Mouse (Mus musculus) left cerebral cortex, postnatal 14 days (tissue): ENCODE data around the gene Dbndd2. TPM values are rescaled to one million over a fixed set of nuclear protein-coding genes. Genes with fewer than 3 reads are reported as not detected.

Experiments used
- DNase-seq, 2 experiments: peaks; one replicate each; pipeline ENCODE4 v3.0.0; 2021 to 2022; ENCODE audit warnings: low spot score in 2 of 2, mixed read lengths in 1 of 2
- intact Hi-C: fragments of 180-260 bp; cut with DNase I; formaldehyde crosslinking; loops from one replicate; pipeline ENCODE4 v1.15.1; 2025
- total RNA-seq, 2 experiments: library from RNA; stranded (reverse); gene quantifications; 2 replicates each; pipeline ENCODE4 v1.2.3; 2021

The Dbndd2 gene
- total RNA-seq, 2 experiments from 2014 or later = 112 to 116 TPM

- intact Hi-C loops = loop anchor here (5.0 kb wide), 3 partner anchors 43 to 102 kb away; partner anchors contain the start of genes Trp53tg5 and Wfdc2
Measured at GRCm38 (mm10) chr2:164519171-164519526, 33.2 kb downstream of the Dbndd2 start.

DNA sequence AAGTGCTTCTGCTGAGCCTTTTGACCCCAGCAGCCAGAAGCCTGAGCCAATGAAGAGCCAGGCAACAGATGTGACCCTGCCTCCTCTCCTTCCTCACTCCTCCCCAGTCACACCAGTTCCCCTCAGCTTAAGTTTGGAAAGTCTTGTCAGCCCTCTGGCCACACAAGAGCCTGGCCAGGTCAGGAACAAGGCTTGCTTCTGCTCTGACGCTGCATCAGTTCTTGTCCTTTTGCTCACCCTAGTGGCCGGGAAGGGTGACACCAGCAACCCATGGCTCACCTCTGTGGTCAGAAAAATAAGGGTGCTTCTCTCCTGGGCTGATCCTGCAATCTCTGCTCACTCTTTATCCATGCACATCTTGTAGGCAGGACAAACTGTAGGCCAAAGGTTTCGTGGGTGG, 34.9 kb downstream of the Dbndd2 start:
- intact Hi-C loops = no loop called here
- no peak for DNase-seq

More at GRCm38 (mm10) chr2:164519171-164519526, 33.2 kb downstream of the Dbndd2 start:
- no peak for DNase-seq

- intact Hi-C loops = no loop called here
Measured at GRCm38 (mm10) chr2:164521841-164522240, 35.9 kb downstream of the Dbndd2 start.

GRCm38 (mm10) chr2:164522280-164522679, 36.4 kb downstream of the Dbndd2 start:
- no peak for DNase-seq
- intact Hi-C loops = no loop called here

More at GRCm38 (mm10) chr2:164521841-164522240, 35.9 kb downstream of the Dbndd2 start:
- no peak for DNase-seq

DNA sequence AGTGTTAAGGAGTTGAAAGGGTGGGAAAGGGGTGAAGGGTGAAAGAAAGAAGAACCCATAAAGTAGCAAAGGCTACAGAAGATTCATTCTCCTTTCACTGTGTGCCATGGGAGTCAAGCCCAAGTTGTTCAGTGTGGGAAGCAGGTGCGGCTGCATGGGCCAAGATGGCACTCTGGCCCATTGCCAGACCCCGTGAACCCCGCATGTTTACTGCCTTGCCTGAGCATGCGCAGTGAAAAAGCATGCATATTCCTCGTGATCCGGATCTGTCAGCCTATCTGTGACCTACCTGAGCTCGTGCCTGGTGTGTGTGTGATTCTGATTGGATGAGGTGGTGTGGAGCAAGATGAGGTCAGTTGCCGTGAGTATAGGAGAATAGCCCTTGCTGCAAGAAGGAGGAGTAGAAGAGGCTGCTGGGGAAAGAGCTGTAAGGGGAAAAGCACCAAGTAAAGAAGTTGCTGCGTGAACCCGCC, 37.4 kb downstream of the Dbndd2 start:
- intact Hi-C loops = no loop called here
- DNase-seq = no peak

DNA sequence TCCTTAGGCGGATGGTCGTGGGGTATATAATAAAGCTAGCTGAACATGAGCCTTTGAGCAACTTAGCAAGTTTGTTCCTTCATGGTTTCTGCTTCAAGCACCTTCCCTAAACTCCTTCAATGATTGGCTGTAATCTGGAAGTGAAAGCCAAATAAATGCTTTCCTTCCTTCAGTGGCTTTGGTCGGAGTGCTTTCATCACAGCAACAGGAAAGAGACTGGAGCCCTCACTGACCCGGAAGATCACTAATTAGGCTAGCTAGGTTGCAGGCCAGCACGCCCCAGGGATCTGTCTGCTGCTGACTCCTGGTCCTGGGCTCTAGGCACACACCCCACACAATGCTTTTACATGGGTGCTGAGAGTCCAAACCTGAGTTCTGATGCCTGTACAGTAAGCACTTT, 42.7 kb downstream of the Dbndd2 start:
- DNase-seq = no peak
- intact Hi-C loops = no loop called here

GRCm38 (mm10) chr2:164531169-164531568, 45.3 kb downstream of the Dbndd2 start:
- peak; percentile 85 to 87 for DNase-seq
- intact Hi-C loops = no loop called here

- no peak for DNase-seq
- intact Hi-C loops = no loop called here
Measured at GRCm38 (mm10) chr2:164534315-164534714, 48.4 kb downstream of the Dbndd2 start.

- no peak for DNase-seq
- intact Hi-C loops = no loop called here
Measured at GRCm38 (mm10) chr2:164537003-164537402, 51.1 kb downstream of the Dbndd2 start.

DNA sequence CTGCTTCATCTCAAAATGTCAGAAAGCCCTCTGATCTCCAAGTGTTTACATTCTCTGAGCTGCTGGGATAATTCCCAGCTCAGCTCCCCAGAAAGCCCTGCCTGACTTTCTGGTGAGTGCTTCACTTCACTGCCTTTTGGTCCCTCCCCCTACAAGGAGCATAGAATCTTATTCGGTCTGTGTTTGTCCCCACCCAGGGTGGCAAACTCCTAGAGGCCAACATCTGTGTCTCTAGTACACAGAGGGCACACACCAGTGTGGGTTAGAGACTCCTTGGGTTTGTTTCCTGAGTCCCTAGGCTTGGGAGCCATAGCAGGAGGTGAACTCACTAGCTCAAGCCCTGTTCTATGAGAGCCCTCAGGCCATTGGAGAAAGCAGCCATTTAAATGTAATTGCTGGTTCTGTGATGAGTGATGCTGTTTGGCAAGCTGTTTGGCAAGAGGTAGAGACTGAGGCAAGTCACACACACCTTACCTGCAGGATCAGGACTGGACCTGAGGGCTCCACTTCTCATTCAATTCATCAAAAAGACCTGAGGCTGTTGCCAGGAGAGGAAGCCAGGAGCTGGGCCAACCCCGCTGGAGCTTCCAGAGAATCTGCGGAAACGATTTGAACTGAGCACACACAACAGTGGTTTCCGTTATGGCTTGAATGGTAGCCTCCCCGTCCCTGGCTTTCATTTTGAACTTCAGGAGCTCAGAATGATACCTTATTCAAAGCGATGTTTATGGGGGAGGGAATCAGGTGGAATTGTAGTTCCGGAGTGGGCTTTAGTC, 54.9 kb downstream of the Dbndd2 start:
- no peak for DNase-seq
- intact Hi-C loops = no loop called here

DNA sequence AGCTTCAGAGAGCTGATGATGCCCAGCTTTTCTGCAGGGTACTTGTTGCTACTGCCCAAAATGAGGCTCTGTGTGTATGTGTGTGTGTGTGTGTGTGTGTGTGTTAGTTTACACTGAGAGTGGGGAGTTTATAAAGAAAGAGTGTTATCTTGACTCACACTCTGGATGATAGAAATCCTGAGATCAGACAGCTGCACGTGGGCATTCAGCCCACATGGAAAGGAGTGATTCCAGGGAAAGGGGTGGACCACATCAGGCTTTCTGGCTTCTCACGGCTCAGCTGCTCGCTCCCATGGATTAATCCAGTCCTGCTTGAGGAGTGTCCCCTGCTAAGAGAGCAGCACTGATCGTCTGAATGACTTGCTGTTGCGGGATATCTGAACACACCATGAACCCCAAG, 56.2 kb downstream of the Dbndd2 start:
- DNase-seq = peak; percentile 71 to 80
- intact Hi-C loops = no loop called here

GRCm38 (mm10) chr2:164542598-164542997, 56.7 kb downstream of the Dbndd2 start:
- DNase-seq = no peak
- intact Hi-C loops = no loop called here

Other genes starting within 250 kb of the Dbndd2 start
- not detected for gene Svs2, start 247.6 kb upstream of the Dbndd2 start, total RNA-seq
- not detected for gene Svs3b, start 229.5 kb upstream of the Dbndd2 start, total RNA-seq
- gene Svs4, start 207.6 kb upstream of the Dbndd2 start, total RNA-seq = not detected
- not detected for gene Svs3a, start 196.8 kb upstream of the Dbndd2 start, total RNA-seq
- gene Svs6, start 169.4 kb upstream of the Dbndd2 start, total RNA-seq = not detected
- gene Svs5, start 153.4 kb upstream of the Dbndd2 start, total RNA-seq = not detected
- gene Slpi, start 97.0 kb upstream of the Dbndd2 start, total RNA-seq = not detected
- under 1 TPM; 0.32 to 0.42 TPM for gene Rbpjl, start 83.0 kb upstream of the Dbndd2 start, total RNA-seq
- gene Matn4, start 80.9 kb upstream of the Dbndd2 start, total RNA-seq = 10 to 100 TPM; 13.4 to 15.0 TPM
- gene Sdc4, start 42.2 kb upstream of the Dbndd2 start, total RNA-seq = 10 to 100 TPM; 60.0 to 79.0 TPM
- 10 to 100 TPM; 38.0 to 44.4 TPM for gene Sys1, start 29.1 kb upstream of the Dbndd2 start, total RNA-seq
- gene Gm20458, start 25.1 kb upstream of the Dbndd2 start, total RNA-seq = 10 to 100 TPM in 1 of 2 experiments, 1 to 10 TPM in 1; 1.9 to 12.2 TPM
- gene Trp53tg5, start 12.4 kb upstream of the Dbndd2 start, total RNA-seq = not detected
- 100 to 1,000 TPM; 115 to 122 TPM for gene Pigt, start 11.4 kb downstream of the Dbndd2 start, total RNA-seq
- gene Wfdc2, start 76.3 kb downstream of the Dbndd2 start, total RNA-seq = 1 to 10 TPM; 1.0 to 1.6 TPM
- not detected for gene Spint3, start 87.4 kb downstream of the Dbndd2 start, total RNA-seq
- gene Wfdc6a, start 99.3 kb downstream of the Dbndd2 start, total RNA-seq = under 1 TPM; 0.72 to 0.92 TPM
- gene Eppin, start 107.5 kb downstream of the Dbndd2 start, total RNA-seq = not detected
- gene Wfdc6b, start 127.4 kb downstream of the Dbndd2 start, total RNA-seq = not detected
- gene Wfdc8, start 127.5 kb downstream of the Dbndd2 start, total RNA-seq = not detected
- gene Wfdc16, start 152.7 kb downstream of the Dbndd2 start, total RNA-seq = not detected
- not detected for gene Wfdc10, start 169.9 kb downstream of the Dbndd2 start, total RNA-seq
- not detected for gene Wfdc9, start 170.5 kb downstream of the Dbndd2 start, total RNA-seq
- not detected for gene Wfdc11, start 188.0 kb downstream of the Dbndd2 start, total RNA-seq
- gene Wfdc13, start 199.0 kb downstream of the Dbndd2 start, total RNA-seq = not detected
- not detected for gene Spint4, start 212.4 kb downstream of the Dbndd2 start, total RNA-seq
- gene Spint5, start 229.2 kb downstream of the Dbndd2 start, total RNA-seq = not detected